Mouse (Mus musculus) urinary bladder, adult 18-20 months (tissue): ENCODE data around the gene Cltb.
A peak's percentile ranks its signal among the peaks of the same experiment; 100 is the strongest.
"Not testable (repeated sequence)": the region's sequence is repeated elsewhere in the genome, so short reads cannot be mapped to it uniquely, and the experiment has no call there.

Experiments
- DNase-seq, 2 experiments: peaks; one replicate each; pipeline ENCODE4 v3.0.0; 2022; ENCODE audit warnings: low spot score in 2 of 2, mixed read lengths in 2 of 2

Gene Cltb

GRCm38 (mm10) chr13:54610972-54611754, at the start of gene Cltb:
Gene Cltb, minus strand, starts transcription at chr13:54611344.
- DNase-seq: peak; percentile 83 to 89

GRCm38 (mm10) chr13:54660877-54661276, 49.7 kb upstream of the Cltb start:
- no peak for DNase-seq

DNA sequence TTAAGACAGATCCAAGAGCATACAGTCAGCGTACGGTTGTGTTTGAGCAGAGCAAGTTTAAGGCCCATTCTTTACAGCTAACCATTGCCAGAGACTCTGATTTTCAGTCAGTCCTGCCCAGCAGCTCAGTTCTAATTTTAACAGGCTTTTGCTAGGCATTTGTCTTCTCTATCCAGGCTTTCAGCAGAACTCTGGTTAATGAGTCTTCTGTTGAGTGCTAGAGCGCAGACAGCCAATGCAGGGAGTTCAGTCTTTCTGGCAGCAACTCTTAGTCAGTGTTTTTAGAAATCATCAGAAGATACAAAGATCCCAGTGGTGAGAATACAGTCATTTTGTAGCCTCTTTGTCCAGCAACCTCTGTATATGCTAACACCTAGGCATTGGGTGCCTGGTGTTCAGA, 39.3 kb upstream of the Cltb start:
- no peak for DNase-seq

GRCm38 (mm10) chr13:54635011-54635410, 23.9 kb upstream of the Cltb start:
- no peak for DNase-seq

DNA sequence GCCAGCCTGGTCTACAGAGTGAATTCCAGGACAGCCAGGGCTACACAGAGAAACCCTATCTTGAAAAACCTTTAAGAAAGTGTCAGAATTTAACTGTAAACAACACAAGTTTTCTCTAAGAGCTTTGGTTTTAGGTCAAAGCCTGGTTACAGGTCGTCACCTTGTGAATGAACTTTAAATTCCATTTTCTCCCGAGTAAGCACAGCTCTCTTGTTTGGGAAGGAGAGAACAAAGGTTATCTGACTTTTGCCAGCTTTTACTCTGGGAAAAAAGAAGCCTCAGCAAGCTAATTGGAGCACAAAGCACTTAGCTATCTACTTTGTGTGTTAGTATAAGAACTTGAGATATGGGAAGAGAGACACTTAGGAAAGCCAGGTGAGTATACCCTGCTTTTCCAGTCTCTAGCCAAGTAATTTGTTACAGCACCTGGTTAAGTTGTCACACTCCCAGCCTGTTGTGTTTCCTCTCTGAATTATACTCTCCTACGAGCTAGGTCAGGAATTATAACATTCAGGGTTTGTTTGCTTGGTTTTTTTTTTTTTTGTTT, 21.7 kb upstream of the Cltb start:
- no peak for DNase-seq

DNA sequence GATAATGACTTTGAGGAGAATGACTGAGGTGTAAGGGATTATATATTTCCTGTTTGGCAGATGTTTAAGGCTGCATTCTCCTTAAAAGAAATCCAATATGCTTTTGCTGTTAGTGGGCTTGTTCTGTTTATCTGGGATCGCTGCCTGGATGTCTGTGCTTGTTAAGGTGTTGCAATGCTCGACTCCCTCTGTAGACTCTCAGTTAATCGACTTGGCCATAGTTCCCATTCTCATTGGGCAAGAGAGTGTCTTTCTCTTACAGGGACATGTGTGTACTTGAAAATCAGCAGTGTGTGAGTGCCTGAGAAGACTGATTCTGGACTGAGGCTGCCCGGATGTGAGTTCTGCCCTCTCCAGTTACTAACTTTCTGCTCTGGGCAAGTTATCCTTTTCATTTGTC, 18.0 kb upstream of the Cltb start:
- peak in 1 of 2 experiments; percentile 25 for DNase-seq

- no peak for DNase-seq
Measured at GRCm38 (mm10) chr13:54621960-54622521, 10.9 kb upstream of the Cltb start.

- DNase-seq: peak; percentile 93 to 99
Measured at GRCm38 (mm10) chr13:54621155-54621932, 10.2 kb upstream of the Cltb start, which contains the start of gene Faf2. Gene Faf2, plus strand, starts transcription at chr13:54621784.

GRCm38 (mm10) chr13:54616998-54617397, 5.9 kb upstream of the Cltb start:
- DNase-seq: no peak

DNA sequence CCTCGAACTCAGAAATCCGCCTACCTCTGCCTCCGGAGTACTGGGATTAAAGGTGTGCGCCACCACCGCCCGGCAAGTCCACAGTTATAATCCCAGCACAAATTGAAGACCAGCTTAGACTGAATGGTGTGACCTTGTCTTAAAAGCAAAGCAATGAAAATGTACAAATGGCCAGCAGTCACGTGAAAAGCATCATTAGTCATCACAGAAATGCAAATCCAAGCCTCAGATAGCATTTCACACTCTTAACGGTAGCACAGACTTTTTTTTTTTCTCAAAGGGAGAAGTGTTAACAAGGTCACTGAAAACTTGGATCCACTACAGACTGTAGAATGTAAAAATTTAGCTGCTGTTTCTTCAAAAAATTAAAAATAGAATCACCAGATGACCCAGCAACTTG, 5.2 kb upstream of the Cltb start:
- no peak for DNase-seq

DNA sequence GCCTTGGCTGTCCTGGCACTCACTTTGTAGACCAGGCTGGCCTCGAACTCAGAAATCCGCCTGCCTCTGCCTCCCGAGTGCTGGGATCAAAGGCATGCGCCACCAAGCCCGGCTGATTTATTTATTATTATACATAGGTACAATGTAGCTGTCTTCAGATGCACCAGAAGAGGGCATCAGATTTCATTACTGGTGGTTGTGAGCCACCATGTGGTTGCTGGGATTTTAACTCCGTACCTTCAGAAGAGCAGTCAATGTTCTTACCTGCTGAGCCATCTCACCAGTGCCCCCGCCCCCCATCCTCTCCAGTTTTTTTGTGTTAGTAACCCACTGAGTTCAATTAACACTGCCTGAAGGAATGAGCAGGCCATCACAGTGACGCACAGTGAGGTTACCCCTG, 2.0 kb upstream of the Cltb start:
- not testable (repeated sequence) for DNase-seq

DNA sequence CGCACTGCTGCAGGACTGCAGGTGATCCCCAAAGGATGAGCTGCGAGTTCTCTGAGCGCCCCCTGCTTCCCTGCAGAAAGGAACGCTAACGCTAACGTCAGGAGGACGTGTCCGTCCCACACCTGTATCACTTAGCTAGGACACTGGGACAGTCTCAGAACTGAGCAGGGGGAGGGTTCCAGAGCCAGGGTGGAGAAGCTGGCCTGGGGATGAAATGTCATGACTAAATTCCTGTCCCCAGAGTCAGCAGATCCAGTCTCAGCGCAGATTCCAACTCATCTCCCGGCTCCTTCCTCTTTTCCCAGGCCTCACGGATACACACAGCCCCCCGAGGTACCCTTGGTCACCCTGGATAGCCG, 552 bp downstream of the Cltb start:
- DNase-seq: peak in 1 of 2 experiments; percentile 38

- no peak for DNase-seq
Measured at GRCm38 (mm10) chr13:54609301-54609700, 1.8 kb downstream of the Cltb start.

DNA sequence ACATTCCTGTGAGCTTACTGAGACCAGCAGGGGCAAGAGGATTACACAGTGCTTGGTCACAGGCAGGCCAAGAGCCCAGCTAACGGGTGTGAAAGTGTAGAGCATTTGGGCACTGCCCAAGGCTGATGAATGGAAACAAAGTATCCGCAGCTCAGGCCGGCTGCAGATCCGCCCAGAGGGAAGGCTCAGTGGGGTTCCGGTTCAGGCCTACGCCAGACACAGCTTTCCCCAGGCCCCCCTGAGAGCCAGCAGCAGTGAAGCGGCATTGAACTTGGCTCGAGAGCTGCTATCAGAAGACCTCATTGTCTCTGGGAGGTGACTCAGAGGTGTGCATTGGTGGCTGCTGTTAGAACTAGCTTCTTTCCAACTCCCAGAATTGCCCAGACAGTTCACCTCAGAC, 2.5 kb downstream of the Cltb start:
- no peak for DNase-seq

DNA sequence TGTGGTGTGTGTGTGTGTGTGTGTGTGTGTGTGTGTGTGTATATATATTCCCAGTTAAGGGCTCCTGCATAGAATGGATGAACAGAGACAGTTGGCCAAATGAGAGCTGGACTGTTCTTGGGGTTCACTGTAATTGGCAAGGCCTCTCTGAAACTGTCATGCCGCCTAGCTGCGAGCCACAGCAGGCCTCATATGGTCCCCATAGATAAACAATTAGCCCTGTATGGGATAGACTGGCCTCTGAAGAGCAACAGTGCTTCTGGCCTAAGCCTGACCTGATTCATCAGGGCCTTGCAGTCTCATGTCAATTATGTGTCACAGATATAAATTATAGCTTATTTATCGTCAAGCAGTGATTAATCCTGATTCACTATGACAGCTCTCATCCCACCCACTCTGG, 3.1 kb downstream of the Cltb start:
- no peak for DNase-seq

DNA sequence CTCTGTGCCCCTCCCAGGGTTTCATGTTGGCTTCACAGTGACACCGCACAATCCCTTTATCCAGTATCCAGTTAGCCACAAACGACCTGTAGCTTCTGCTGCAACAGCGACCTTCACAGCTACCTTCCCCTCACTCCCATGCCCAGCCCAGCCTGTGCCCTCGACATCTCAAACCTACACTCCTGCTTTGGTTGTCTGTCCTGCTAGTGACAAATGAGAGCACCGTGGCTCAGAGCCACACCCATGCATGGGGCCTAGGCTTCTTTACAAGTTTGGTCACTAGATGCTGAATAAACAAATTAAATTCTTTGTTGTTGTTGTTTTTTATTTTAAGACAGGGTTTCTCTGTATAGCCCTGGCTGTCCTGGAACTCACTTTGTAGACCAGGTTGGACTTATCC, 3.9 kb downstream of the Cltb start:
- DNase-seq: no peak

- no peak for DNase-seq
Measured at GRCm38 (mm10) chr13:54605426-54605825, 5.7 kb downstream of the Cltb start.

DNA sequence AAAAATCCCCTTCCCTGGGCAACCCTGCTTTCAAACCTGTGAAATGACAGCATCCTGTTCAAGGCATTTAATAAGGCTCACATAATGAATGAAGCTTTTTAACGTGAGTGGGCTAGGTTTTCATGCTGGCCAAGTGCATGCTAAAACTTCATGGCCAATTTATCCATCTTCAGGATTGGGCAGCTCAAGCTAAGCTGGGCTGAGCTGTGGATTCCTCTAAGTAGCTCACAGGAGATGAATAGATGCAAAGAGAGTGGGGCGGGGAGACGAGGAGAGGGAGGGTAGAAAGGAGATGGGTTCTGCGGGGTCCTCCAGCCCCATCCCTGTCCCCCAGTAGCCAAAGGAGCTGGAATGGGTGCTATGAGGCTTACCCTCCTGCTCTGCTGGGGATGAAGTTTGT, 6.9 kb downstream of the Cltb start:
- no peak for DNase-seq

DNA sequence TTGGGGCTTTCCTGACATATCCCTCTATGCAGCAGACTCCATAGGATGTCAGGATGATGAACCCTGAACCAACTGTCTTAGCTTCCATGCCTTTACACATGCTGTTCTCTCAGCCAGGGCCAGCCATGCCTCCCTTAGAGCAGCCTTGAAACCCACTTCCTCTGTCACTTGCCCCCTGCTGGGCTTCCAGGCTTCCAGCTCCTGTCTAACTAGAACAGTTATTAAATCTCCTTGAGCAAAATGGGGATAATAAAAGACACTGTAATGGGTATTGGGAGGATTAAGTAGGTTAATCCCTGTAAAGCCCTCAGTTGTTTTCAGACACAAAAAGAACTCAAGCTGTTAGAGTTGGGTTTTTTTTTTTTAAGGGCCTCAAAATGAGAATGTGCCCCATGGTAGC, 7.6 kb downstream of the Cltb start:
- no peak for DNase-seq

DNA sequence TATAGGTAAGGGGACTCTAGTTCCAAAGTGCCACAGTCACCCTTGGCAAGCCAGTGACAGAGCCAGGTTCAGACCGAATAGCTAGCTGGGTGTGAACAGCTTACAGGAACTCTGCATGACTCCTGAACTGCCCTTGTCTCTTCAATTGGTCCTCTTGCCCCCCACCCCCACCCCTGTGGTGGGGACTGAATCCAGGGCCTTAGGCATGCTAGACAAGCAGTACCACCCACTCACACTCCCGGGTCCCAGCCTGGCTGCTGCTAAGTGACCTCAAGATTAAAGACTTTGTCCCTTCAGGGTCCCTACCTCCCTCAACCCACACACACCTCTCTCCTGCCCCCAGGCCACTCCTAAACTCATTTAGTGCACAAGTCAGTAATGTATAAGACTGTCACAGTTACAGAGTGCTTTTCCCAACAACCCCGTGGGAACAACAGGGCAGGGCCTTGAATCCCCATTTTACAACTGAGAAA, 8.5 kb downstream of the Cltb start:
- DNase-seq: no peak

- DNase-seq: no peak
Measured at GRCm38 (mm10) chr13:54598622-54599143, 12.5 kb downstream of the Cltb start.

DNA sequence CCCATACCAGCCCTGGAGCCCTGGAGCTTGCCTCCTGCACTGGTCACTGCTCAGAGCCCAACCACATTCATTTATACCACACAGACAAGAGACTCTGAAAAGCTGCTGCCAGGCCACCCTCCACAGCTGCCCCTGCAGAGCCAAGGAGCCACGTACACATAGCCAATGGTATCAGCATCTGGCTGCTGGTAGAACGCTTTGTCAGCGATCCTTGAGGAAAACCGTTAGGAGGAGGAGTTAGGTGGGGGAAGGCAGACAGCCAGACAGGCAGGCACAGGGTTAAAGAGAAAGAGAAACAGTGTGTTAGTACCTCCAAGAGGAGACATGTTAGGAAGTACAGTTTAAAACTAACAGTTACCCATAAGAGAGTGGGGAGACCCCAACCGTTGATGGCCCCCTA, 14.3 kb downstream of the Cltb start:
- no peak for DNase-seq
